Mouse (Mus musculus) kidney, adult 2 months (tissue): ENCODE data around the gene Lrrtm1.

Experiments
- CTCF ChIP-seq: fragments of 200-500 bp; conservative IDR thresholded peaks from 2 replicates; pipeline ENCODE4 v1.5.1; 2011; ENCODE audit warnings: low read depth, mild to moderate bottlenecking, control low read depth, low read length, moderate library complexity, mixed read lengths; ENCODE audit not compliant: insufficient read depth, insufficient read length
- POLR2A ChIP-seq: fragments of 200-500 bp; IDR thresholded peaks from one replicate; pipeline ENCODE4 v1.6.1; 2011; ENCODE audit warnings: low read depth, low read length, control low read depth

- no peak for TF ChIP-seq CTCF
- no peak for TF ChIP-seq POLR2A
These were observed 13.9 kb downstream of the Lrrtm1 start for GRCm38 (mm10) chr6:77256348-77256747.
